Mouse (Mus musculus): ENCODE data around the gene Ptprn2. TPM values are rescaled to one million over a fixed set of nuclear protein-coding genes. Genes with fewer than 3 reads are reported as not detected.

Ptprn2 gene
- polyA plus RNA-seq, 1 experiment, result 0.21 TPM

DNA sequence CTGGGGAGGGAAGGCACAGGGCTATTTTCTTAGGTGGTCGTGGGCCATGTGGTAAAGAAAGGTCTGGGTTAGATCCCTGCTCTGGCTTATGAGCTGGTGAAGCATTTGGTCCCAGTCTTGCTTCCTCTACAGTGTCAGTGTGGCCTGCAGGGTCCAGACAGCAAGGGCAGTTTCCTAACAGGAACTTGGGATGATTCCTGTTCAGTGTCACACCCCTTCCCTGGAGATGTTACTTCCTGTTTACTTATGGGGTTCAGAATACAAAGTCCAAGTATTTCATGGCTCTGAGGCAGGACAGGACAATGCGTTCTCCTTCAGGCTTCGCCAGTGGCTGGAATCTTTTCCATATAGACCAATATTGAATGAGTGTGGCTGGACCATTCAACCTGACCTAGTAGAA, 741.7 kb downstream of the Ptprn2 start:
- no peak for DNase-seq (ENCODE audit: low spot score)

DNA sequence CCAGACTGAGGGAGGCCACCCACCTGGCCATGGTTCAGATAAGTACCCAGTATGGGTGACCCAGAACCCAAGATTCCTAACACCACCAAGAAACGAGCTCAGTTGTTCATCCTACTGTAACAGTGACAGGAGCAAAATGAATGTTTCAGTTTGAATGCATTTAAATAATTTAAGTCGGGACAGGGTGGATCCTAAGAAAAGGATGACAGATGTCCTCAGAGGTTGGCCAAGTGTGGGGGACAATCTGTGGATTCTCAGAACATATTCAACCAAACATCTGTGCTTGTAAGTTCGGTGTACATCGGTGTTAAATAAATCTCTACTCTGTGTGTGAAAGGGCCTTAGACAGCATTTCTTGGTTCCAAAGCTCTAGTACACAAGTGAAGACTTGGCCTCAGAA, 743.9 kb downstream of the Ptprn2 start:
- no peak for DNase-seq (ENCODE audit: low spot score)

DNA sequence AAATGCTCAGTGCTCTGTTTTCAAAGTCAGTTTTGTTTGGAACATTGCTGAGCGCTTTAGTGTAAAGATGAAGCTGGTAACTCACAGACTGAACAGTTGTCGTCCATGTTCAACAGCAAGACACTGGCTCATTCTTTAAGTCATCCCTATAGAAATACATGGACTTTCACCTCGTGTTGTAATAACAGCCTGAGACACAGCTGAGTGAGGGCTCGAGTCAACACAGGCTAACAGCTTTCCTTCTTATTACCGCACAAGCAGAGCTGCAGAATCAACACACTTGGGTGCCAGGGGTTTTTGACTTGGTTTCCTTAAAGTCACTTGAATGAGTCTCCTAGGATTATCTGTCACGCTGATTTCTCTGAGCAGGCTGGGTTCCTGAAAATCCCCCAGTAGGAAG, 744.8 kb downstream of the Ptprn2 start:
- DNase-seq (ENCODE audit: low spot score), result no peak

DNA sequence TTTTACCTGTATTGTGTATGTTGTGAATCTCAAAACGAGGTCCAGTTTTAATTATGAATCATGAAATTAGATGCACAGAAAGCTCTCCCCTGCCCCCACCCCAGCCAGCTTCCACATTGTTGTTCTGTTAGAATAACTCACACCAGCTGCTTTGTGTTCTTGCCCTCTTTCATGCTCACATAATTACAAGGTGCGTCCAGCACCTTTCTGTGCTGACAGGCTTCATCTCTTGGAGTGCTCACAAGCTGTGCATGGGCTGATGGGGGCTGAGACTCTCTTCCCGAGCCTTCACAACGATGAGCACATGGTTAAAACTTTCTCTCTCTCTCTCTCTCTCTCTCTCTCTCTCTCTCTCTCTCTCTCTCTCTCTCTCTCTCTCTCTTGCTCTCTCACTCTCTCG, 746.3 kb downstream of the Ptprn2 start:
- no peak for DNase-seq (ENCODE audit: low spot score)

DNA sequence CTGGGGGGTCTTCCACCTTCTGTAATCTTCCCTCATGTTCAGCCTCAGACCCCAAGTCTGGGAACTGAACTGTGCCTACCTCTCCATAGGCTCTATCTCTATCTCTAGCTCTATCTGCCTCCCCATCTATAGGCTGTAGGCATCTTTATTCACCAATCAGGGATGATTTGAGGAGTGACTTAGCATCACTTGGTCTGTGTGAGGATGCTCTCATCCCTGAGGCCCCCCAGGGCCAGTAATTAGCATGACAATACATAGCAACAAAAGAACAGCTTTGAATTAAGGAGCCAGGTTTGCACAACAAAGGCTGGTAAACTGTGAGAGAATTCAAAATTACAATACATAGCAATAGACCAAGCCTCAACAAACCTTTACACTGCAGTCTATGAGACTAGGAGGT, 749.6 kb downstream of the Ptprn2 start:
- DNase-seq (ENCODE audit: low spot score), result no peak

DNA sequence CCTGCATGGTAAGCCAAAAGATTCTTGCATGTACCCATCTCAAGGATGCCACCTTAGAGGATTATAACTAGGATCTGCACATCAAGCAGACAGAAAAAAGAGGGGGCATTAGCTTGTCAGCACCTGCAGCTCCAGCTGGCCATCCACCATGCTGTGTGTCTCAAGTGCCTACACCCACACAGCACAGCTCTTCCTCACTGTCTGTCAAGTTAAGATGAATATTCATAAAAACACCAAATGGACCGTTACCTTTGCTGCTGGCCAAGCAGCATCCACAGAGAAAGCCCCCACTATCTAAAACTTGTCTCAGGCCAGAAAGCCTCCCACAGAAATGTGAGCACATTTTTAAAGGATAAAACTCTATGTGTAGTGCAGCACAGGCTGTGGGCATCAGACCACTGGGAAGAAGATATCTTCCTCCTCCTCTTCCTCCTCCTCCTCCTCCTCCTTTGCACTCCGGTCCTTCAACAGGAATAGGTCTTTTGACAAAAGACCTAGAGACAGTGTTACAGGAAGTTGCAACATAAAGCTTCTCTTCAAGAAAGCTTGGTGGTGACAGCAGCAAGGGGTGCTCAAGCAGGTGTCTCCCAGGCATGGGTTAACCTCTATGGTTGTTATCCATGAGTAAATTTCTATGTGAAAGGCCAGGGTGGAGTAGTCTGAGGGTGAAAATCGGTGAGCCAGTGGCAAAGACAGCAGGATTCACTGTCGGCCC, 750.7 kb downstream of the Ptprn2 start:
- DNase-seq (ENCODE audit: low spot score), result no peak

DNA sequence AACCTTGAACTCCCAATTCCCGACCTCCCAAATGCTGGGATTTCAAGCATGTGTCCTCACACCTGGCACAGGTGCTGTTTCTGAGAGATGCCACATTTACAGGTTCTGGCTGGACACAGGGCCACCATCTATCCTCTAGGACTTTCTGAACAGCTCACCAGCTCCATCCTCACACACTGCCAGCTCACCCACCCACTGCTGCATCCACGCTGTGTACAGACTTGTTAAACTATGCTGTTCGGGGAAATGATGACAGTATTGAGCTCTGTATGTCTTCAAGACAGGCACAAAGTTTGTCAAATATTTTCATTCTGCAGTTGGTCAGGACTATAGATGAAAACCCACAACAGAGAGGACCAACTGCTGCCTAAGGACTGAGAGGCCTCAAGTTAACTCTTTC, 751.5 kb downstream of the Ptprn2 start:
- no peak for DNase-seq (ENCODE audit: low spot score)

DNA sequence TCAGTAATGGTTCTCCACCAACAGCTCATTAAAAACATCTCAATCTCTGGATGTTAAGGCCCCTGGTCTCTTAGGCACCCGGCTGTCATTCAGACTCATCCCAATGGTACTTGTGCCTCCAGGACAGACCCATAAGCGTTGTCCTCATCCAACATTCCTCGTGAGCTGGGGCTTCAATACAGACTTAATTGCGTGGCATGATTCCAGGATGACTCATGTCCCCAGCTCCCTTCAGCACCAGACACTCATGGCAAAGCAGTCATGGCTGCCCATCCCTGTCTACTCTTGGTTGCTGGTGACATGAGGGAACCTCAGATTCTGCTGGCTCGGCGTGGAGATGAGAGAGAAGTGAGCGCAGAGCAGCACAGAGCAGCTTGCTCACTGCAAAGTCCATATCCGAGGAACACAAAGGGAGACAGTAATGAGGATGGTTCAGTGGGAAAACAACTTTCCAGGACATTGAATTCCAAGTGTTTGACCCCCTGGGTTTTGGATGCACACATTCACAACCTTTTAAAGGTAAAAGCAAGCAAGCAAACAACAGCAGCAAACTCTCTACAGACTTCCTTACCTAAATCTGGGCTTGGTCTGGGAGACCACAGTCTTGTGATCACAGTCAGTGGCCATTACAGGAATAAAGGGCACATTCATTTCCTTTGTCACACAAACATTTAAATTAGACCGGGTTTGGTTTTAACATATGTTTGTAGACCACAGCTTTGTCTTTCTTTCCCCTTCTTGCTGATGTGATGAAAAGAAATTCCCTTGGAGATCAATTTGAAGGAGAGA, 754.6 kb downstream of the Ptprn2 start:
- no peak for DNase-seq (ENCODE audit: low spot score)

DNA sequence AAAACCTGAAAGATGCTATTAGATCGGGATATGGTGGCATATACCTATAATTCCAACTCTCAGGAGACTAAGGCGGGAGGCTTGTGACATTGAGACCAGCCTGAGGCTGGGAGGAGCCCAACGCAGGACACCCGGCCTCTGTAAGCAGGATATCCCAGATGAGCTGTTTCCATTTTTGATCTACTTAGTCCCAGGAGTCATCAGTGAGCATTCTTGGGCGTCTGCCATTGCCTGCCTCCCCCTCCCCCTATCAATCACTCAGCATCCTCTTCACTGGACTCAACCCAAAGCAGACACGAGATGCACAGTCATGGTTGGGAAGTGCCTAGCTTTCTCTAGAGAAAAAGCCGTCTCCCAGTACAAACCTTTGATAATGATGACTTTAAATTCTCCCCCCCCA, 756.7 kb downstream of the Ptprn2 start:
- no peak for DNase-seq (ENCODE audit: low spot score)

DNA sequence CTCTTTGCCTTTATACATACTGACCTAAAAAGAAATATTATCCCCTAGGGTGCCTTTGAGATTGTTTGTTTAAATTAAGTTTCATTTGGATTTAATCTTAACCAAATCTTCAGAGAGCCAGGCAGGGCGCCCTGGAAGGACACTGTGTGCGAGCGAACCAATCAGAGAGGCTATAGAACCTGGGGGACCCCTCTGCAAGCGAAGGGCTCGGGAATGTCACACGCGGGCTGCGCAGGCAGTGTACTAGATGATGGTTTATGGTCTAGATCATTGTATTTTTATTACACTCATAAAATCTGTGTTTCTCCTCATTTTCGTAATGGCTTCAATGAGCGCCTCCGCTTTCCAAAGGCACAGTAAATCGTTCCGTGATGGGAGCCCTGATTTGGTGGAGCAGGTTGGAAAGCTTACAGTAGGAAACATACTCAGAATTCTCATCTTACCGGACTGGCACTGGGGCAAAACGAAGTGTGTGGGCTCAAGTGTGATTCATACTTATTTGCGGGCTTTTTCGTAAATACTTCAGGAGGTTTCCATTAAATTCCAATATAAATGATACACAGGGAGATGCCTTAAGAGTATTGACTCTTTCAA, 760.5 kb downstream of the Ptprn2 start:
- no peak for DNase-seq (ENCODE audit: low spot score)

DNA sequence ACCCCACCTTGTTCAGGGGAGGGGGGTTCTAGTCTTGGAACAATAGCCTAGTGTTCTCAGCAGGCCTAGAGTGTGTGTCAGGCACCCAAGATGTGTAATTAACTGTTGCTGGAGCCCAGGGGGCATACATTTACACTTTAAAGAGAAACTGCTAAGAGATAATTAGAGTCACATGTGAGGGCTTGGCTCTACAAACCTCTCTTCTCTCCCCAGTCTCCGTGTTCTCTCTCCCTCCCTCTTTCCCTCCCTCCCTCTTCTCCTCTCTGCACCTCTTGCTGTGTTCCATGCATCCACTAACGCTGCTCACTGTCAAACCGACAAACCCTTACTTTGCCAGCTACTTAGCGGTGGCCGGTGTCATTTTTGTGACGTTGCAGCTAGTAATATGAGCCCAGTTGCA, 764.9 kb downstream of the Ptprn2 start:
- DNase-seq (ENCODE audit: low spot score), result no peak

DNA sequence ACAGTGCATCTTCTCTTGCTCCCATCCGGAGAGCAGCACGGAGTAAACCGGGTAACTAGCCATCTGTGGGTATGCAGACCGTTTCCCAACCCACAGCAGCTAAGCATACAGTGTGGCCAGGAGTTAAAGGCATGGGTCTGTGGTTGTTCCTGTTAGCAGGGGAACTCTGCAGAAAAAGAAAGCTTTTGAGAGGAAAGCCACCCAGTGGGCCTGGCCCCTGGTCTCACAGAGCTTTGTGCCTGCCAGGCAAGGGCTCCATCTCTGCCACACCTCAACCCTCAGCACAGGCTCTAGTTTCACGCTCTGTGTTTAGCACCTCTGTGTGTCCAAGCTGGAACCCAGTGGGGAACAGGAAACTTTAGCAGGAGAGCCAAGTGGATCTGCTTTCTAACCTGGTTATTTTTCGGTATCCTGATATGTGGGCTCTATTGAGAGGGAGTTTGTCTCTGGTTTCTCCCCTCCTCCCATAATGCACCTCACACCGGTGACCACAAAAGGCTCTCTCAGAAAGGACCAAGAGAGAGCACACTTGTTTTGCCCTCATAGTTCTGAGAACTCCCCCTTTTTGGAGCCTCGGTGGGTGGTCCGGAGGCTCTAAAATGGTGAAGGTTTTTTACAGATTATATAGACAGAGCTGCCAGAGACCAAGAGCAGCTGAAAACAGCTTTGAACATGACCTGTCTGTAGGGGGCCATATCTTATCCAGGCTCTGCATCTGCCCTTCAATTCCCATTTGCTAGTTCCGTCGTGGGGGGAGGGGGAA, 766.3 kb downstream of the Ptprn2 start:
- DNase-seq (ENCODE audit: low spot score), result no peak

DNA sequence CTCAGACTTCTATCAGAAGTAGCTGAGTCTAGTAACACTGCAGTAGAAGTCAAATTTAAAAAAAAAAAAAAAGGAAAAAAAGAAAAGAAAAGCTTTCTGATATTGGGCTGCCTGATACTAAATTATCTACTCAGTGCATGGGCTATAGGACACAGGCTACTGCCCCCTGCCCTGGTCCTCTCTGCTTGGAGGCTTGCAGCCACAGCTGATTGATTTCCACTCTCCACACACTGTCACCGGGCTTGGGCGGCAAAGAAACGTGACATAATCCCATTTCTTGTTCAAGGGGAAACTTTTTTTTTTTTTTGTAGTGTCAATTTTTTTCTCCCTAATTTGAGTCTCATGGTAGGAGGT, 766.9 kb downstream of the Ptprn2 start:
- no peak for DNase-seq (ENCODE audit: low spot score)

DNA sequence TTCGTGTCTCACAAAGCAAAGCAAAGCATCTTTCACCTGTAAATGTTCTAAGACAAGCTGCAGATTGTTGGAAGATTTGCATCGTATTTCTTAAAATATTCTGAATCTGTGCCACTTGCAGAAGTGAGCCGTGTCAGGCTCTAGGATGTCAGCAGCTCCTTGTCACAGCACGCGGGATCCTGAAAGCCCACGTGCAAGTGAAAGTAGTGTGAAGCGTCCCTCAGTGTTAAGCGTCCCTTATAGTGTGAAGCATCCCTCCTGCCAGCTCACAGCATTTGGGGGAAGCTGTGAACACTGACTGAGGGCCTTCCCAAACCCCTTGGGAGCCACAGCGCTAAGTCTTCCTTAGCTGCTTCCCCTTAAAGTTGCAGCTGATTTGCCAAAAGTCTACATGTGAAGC, 768.8 kb downstream of the Ptprn2 start:
- no peak for DNase-seq (ENCODE audit: low spot score)

DNA sequence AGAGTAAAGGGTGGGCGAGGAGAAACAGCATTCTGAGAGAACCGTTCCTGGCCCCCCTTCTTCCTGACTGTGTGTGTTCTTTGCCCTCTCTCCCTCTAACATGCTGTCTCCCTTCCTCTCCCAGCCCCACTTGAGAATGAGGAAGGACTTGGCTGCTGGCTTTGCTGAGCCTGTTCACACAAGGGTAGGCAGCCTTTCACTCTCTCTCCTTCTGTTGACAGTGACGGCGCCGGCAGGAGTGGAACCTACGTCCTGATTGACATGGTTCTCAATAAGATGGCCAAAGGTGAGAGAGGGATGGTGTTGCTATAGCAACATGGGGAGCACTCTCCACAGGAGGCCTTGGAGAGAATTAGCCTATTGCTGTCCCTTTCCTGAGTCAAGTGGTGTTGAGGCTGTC, 769.8 kb downstream of the Ptprn2 start:
- DNase-seq (ENCODE audit: low spot score), result no peak

DNA sequence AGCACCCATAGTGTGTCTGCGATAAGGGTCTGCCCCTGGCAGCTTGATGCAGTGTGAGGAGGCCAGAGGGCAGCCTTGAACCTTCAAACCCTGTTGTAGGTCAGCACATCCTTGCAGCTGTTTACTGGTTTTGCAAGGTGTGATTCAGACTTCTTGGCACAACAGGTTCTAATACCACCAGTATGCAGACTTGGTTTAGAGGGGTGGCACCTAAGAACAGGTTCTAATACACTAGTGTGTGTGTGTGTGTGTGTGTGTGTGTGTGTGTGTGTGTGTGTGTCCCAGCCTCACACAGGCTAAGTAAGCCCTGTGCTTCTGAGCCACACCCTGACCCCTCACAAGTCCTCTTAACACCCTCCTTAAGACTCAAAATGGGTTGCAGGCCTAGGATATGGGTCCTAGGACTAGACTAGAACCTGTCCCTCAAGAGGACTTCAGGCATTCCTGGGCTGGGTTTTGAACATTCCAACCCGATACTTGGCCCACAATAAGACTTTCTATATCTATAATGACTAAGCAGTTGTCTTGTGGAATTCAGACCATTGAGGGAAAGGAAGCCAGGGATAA, 770.3 kb downstream of the Ptprn2 start:
- DNase-seq (ENCODE audit: low spot score), result no peak

DNA sequence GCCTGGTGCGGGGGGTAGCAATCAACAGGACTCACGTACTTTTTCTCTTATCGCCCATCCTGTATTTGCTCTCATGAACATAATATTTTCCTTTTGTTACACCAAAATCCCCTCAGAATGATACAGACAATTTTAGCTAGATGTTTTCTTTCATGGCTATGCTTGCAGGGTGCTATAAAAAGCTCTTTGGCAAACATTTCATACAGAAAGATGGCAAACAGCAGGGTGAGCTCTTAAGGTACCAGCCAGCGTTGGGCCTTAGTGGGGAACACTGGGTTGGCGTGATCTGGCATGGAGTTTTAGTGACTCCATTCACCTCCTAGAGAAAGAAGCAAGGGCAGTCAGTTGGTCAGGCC, 771.3 kb downstream of the Ptprn2 start:
- DNase-seq (ENCODE audit: low spot score), result no peak

DNA sequence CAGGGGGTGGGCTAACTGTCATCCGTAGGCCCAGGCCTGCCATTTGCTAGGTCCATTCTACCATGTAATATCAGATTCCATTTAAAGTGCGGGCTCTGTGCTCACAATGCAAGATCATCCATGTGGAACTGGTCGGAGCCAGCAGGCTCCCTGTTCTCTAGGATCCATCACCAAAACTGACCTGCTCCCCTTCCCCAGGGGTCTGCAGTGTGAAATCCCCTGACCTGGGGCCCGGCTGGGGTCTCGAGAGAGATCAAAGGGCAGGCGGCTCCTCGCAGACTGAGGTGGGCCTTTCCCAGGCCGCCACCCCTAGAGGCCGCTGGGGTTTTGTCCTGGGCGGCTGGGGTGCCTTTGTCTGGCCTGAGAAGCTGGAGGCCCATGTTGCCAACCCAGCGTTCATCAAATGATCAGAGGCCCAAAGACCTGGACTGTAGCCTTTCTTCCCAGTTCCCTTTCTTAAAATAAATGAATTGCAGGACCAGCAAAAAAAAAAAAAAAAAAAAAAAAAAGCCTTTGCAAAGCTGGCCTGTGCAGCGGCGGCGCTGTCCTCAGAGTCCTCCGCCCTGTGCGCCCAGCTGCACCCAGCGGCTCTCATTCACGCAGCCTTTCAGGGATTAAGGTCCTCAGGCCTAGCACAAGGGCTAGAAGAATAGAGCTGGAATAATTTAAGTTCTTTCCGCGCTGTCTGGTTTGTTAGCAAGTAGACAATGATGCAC, 771.8 kb downstream of the Ptprn2 start:
- DNase-seq (ENCODE audit: low spot score), result no peak

DNA sequence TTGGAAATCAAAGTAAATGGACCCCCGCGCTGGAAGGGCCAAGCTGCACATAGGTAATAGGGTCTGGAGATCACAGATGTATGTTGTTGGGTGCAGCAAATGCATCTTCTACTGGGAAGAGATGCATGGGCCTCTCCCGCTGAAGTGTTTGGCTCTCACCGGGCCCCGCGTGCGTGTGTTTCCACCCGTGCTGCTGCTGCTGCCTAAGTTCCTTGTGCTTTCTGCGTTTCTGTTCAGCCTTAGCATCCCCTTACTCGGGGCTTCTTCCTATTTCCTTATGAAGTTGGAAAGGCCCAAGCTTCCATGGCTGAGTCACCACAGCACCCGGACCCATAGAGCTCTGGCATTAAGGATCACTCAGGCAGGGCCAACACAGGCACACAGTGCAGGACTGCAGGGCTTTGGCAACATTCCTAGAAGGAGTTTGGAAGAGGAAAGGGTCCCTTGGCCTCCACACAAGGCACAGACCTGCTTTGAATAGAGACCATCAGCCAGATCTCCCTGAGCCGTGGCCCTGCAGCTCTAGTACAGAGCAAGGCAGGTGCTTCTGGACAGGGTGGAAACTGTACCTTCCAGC, 772.5 kb downstream of the Ptprn2 start:
- DNase-seq (ENCODE audit: low spot score), result no peak

DNA sequence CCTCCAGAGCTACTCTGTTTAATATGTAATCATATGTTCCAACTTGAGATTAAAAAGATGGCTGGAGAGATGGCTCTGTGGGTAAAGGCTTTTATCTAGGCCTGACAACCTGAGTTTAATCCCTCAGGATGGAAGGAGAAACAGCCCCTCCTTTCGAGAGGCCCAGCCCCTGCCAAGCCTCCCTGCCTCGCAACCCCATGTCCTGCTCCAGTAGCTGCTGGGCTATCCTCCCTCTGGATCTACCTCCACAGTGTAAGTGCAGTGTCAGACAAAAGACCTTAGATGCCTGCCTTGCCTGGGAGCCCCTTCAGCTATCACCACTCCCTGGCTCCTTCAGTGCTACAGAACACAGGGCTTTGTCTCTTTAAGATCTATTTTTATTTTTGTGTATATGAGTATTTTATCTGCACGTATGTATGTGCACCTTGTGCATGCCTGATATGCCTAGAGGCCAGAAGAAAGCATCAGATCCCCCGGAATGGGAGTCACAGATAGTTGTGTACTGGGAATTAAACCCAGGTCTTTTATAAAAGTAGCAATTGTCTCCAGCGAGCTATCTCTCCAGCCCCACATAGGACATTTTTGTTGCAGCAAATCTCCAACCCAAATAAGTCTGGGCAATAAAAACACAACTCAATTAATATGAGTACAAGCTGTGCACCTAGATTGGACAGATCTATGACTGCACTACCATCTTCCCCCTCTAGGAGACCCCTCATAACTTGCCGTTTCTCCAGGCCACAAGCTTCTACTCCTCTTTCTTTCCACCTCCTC, 775.1 kb downstream of the Ptprn2 start:
- DNase-seq (ENCODE audit: low spot score), result no peak

DNA sequence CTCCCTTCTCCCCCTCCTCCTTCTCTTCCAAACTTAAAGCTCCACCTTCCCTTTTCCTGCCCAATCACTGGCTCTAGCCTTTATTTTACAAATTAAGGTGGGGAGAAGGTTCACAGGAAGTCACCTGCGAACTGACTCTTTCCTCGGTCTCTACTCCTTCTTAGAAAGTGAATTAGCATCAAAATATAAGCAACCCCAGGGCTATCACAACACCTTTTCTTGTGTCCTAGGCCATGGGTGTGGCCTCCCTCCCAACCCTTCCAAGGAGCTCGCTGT, 775.6 kb downstream of the Ptprn2 start:
- DNase-seq (ENCODE audit: low spot score), result no peak

Data from urinary bladder, adult 2 months (tissue).